Mouse (Mus musculus) stomach, embryonic 16.5 days (tissue): ENCODE measurements at regions not wholly inside any gene's neighbourhood (a gene's known extent, or its start where the extent isn't known, plus 50 kb on each side); places are given as distances from the start of the nearest gene placed in this dataset.

ENCODE experiments used
- ATAC-seq: fragments of 200-750 bp; cut with Nextera tagmentation; 2 replicates; pipeline ENCODE4 v1.8.0; 2017; ENCODE audit warnings: moderate number of reproducible peaks, moderate TSS enrichment; ENCODE audit not compliant: insufficient read depth, low FRiP score
- H3K27ac ChIP-seq: fragments of 300-500 bp; sonication (generic); 2 replicates; pipeline ENCODE4 v1.5.1; 2014; ENCODE audit warnings: low read length
- H3K27me3 ChIP-seq: fragments of 300-500 bp; sonication (generic); 2 replicates; pipeline ENCODE4 v1.6.1; 2014; ENCODE audit warnings: low read length, control low read depth, mixed read lengths; ENCODE audit not compliant: control insufficient read depth, insufficient read depth
- H3K36me3 ChIP-seq: fragments of 300-500 bp; sonication (generic); 2 replicates; pipeline ENCODE4 v1.6.1; 2014; ENCODE audit warnings: low read length; ENCODE audit not compliant: control insufficient read depth, insufficient read depth
- H3K4me1 ChIP-seq: fragments of 300-500 bp; sonication (generic); 2 replicates; pipeline ENCODE4 v1.6.1; 2014; ENCODE audit warnings: low read length, control low read depth, mixed read lengths; ENCODE audit not compliant: control insufficient read depth, insufficient read depth
- H3K4me2 ChIP-seq: fragments of 300-500 bp; sonication (generic); 2 replicates; pipeline ENCODE4 v1.6.1; 2014; ENCODE audit warnings: low read depth, low read length, mixed read lengths
- H3K4me3 ChIP-seq: fragments of 300-500 bp; sonication (generic); replicated peaks from 2 replicates; pipeline ENCODE4 v1.5.1; 2014; ENCODE audit warnings: mild to moderate bottlenecking, low read length
- H3K9ac ChIP-seq: fragments of 300-500 bp; sonication (generic); 2 replicates; pipeline ENCODE4 v1.6.1; 2014; ENCODE audit warnings: low read length
- H3K9me3 ChIP-seq: fragments of 300-500 bp; sonication (generic); replicated peaks from 2 replicates; pipeline ENCODE4 v1.6.1; 2016; ENCODE audit warnings: low read length, control low read depth; ENCODE audit not compliant: control insufficient read depth
- WGBS: fragments of 180-500 bp; shearing (Covaris S2); extraction: QIAGEN DNeasy Blood & Tissue Kit; methylation state at CpG from one replicate; pipeline ENCODE4 v1.1.7; 2014; 5-methylcytosine and 5-hydroxymethylcytosine counted together

GRCm38 (mm10) chr10:126413786-126414185, 447.8 kb downstream of the Lrig3 start:
- Histone ChIP-seq H3K27me3 (no peaks in the 10 kb centered on the region), H3K4me2 (no peak overlapping the region), H3K27ac (no peak overlapping the region), H3K9ac (no peak overlapping the region), H3K36me3 (no peaks in the 10 kb centered on the region), H3K4me1 (no peaks in the 10 kb centered on the region), H3K4me3 (no peak overlapping the region), H3K9me3 (0 out of 2 replicates have a peak, but pooled peaks cover 4% of the 10 kb centered on the region)
- WGBS: 24% methylated on average over 7 of the region's 7 CpGs
- no peak for ATAC-seq

DNA sequence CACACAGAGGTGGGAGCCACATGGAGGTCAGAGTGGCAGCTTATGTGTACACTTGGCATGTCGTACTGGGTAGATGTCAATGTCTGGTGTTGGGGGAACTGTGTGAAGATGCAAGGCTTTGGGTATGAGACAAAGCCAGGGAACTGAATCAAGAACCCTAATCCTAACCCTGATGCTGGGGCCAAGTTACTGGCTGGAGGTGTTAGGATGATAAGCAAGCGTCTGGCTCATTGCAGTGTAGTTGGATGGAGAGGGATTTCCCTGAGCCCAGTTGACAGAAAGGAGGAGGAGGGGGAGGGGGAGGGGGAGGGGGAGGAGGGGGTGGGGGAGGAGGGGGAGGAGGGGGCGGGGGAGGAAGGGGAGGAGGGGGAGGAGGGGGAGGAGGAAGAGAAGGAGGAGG, 426.3 kb downstream of the Lrig3 start:
- no peak for ATAC-seq
- H3K4me2 ChIP-seq: no peak overlapping the region
- 73% methylated on average over 2 of the region's 3 CpGs for WGBS
- no peaks in the 10 kb centered on the region for H3K36me3 ChIP-seq
- H3K9me3 ChIP-seq: no peaks in the 10 kb centered on the region
- no peaks in the 10 kb centered on the region for H3K4me1 ChIP-seq
- no peak overlapping the region for H3K4me3 ChIP-seq
- no peak overlapping the region for H3K27ac ChIP-seq
- no peaks in the 10 kb centered on the region for H3K27me3 ChIP-seq
- H3K9ac ChIP-seq: no peak overlapping the region

DNA sequence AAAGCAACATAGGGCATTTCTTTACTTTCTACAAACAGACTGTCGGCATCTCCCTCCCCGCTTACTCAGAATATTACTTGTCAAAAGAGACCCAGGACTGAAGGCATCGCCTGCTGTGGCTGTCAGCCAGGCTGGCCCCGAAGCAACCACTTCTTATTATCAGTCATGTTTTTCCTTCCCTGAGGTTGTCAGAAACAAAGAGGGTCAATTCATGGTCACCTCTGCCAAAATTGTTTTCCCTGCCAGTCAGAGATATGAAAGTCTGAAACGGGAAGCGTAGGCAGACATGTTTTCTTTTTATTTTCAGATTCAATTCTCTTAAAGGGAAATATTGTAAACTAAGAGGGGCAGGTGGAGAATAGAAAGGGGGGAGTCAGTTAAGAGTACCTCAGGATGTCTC, 425.8 kb downstream of the Lrig3 start:
- Histone ChIP-seq H3K27me3 (no peaks in the 10 kb centered on the region), H3K27ac (no peak overlapping the region), H3K36me3 (no peaks in the 10 kb centered on the region), H3K4me1 (no peaks in the 10 kb centered on the region), H3K9ac (no peak overlapping the region), H3K9me3 (no peaks in the 10 kb centered on the region), H3K4me3 (no peak overlapping the region), H3K4me2 (no peak overlapping the region)
- 63% methylated on average over 6 of the region's 6 CpGs for WGBS
- no peak for ATAC-seq

DNA sequence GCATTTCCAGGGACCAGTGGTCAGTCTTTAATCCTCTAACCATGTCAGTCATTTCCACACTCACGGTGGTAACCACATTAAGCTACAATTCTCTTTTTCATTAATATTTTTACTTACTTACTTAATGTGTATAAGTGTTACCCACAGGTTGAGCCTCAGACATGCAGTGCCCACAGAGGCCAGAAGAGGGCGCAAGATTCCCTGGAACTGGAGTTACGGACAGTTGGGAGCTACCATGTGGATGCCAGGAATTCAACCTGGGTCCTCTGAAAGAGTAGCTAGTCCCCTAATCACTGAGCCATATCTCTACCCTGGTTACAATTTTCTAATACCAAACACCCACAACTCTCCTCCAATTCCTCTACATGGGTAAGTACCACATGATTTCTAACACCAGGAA, 420.5 kb downstream of the Lrig3 start:
- no peaks in the 10 kb centered on the region for H3K4me1 ChIP-seq
- 71% methylated on average over 3 of the region's 3 CpGs for WGBS
- no peaks in the 10 kb centered on the region for H3K27me3 ChIP-seq
- H3K27ac ChIP-seq: no peak overlapping the region
- no peak overlapping the region for H3K9ac ChIP-seq
- H3K4me2 ChIP-seq: no peak overlapping the region
- H3K4me3 ChIP-seq: no peak overlapping the region
- H3K9me3 ChIP-seq: no peaks in the 10 kb centered on the region
- ATAC-seq: no peak
- no peaks in the 10 kb centered on the region for H3K36me3 ChIP-seq

- Histone ChIP-seq H3K9me3 (no peaks in the 10 kb centered on the region), H3K36me3 (no peaks in the 10 kb centered on the region), H3K4me2 (no peak overlapping the region), H3K27ac (no peak overlapping the region), H3K9ac (no peak overlapping the region), H3K4me1 (no peaks in the 10 kb centered on the region), H3K4me3 (no peak overlapping the region), H3K27me3 (no peaks in the 10 kb centered on the region)
- no peak for ATAC-seq
- WGBS: 78% methylated on average over 6 of the region's 6 CpGs
These were observed 419.7 kb downstream of the Lrig3 start for GRCm38 (mm10) chr10:126385644-126386043.

DNA sequence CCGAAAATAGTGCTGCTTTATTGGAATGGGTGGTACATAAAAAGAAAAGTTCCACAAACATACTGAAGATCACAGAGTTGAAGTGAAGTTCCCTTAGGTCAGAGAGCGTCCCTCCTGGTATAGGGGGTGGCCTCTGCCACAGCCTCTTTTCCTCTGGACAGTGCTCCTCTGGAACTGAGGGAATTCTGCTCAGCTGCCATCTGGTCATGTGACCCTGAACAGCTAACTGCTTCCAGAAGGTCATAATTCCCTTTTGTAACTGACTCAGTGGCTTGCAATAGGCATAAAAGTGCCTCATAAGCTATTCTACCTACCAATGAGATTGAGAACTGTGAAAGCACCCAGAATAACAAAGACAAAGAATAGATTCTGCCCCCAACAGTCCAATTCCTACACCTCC, 414.4 kb downstream of the Lrig3 start:
- no peaks in the 10 kb centered on the region for H3K9me3 ChIP-seq
- no peaks in the 10 kb centered on the region for H3K36me3 ChIP-seq
- H3K9ac ChIP-seq: no peak overlapping the region
- H3K4me3 ChIP-seq: no peak overlapping the region
- no peak overlapping the region for H3K4me2 ChIP-seq
- ATAC-seq: no peak
- 92% methylated on average over 2 of the region's 2 CpGs for WGBS
- H3K27me3 ChIP-seq: no peaks in the 10 kb centered on the region
- no peak overlapping the region for H3K27ac ChIP-seq
- H3K4me1 ChIP-seq: 0 out of 2 replicates have a peak, but pooled peaks cover 5% of the 10 kb centered on the region

GRCm38 (mm10) chr10:126379239-126379638, 413.3 kb downstream of the Lrig3 start:
- Histone ChIP-seq H3K9me3 (no peaks in the 10 kb centered on the region), H3K36me3 (no peaks in the 10 kb centered on the region), H3K27ac (no peak overlapping the region), H3K9ac (no peak overlapping the region), H3K4me1 (0 out of 2 replicates have a peak, but pooled peaks cover 5% of the 10 kb centered on the region), H3K4me3 (no peak overlapping the region), H3K4me2 (no peak overlapping the region), H3K27me3 (no peaks in the 10 kb centered on the region)
- WGBS: 18% methylated on average over 6 of the region's 6 CpGs
- no peak; the same call in 1 of the 2 replicates for ATAC-seq

- Histone ChIP-seq H3K4me2 (no peak overlapping the region), H3K36me3 (no peaks in the 10 kb centered on the region), H3K9ac (no peak overlapping the region), H3K27ac (no peak overlapping the region), H3K9me3 (no peaks in the 10 kb centered on the region), H3K27me3 (no peaks in the 10 kb centered on the region), H3K4me1 (0 out of 2 replicates have a peak, but pooled peaks cover under 1% of the 10 kb centered on the region), H3K4me3 (no peak overlapping the region)
- WGBS: 63% methylated on average over 6 of the region's 6 CpGs
- no peak for ATAC-seq
These were observed 407.9 kb downstream of the Lrig3 start for GRCm38 (mm10) chr10:126373906-126374305.

DNA sequence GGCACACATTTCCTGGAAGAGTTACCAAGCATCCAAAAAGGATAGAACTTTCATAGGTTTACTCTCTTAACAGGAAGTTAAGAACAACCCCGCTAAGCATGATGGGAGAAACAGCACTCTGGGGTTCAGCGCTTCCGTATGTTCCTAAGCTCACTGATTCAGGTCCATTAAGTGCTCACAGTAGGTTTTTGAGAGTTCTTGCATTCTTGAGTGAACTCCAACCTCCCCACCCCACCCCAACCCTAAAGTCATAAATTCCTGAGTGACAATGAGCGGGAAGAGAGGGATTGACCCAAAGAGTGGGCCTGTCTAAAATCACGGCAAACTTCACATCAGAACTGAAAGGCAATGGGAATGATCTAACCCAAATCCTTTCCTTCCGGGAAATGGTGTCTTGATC, 405.9 kb downstream of the Lrig3 start:
- Histone ChIP-seq H3K36me3 (no peaks in the 10 kb centered on the region), H3K27ac (no peak overlapping the region), H3K4me2 (no peak overlapping the region), H3K27me3 (no peaks in the 10 kb centered on the region), H3K9me3 (no peaks in the 10 kb centered on the region), H3K9ac (no peak overlapping the region), H3K4me3 (no peak overlapping the region), H3K4me1 (no peaks in the 10 kb centered on the region)
- WGBS: 92% methylated on average over 6 of the region's 6 CpGs
- ATAC-seq: no peak

GRCm38 (mm10) chr10:126349076-126349475, 383.1 kb downstream of the Lrig3 start:
- Histone ChIP-seq H3K9ac (no peak overlapping the region), H3K4me2 (no peak overlapping the region), H3K27ac (no peak overlapping the region), H3K36me3 (no peaks in the 10 kb centered on the region), H3K4me1 (no peaks in the 10 kb centered on the region), H3K9me3 (no peaks in the 10 kb centered on the region; the same call in 1 of the 2 replicates), H3K27me3 (no peaks in the 10 kb centered on the region), H3K4me3 (no peak overlapping the region)
- WGBS: 62% methylated on average over 11 of the region's 11 CpGs
- ATAC-seq: no peak
